Mouse (Mus musculus) hindbrain, embryonic 14.5 days (tissue): ENCODE results near the gene Cops2. TPM values are rescaled to one million over a fixed set of nuclear protein-coding genes. Genes with fewer than 3 reads are reported as not detected.

Experiments
- ATAC-seq: fragments of 200-750 bp; cut with Nextera tagmentation; 2 replicates; pipeline ENCODE4 v1.8.0; 2017; ENCODE audit warnings: moderate number of reproducible peaks, mild to moderate bottlenecking, moderate TSS enrichment, moderate library complexity; ENCODE audit not compliant: low FRiP score
- DNase-seq: peaks from one replicate; pipeline ENCODE4 v3.0.0-alpha.2; 2015; ENCODE audit warnings: low spot score
- H3K27ac ChIP-seq: fragments of 300-500 bp; sonication (generic); 2 replicates; pipeline ENCODE4 v1.5.1; 2014; ENCODE audit warnings: mild to moderate bottlenecking, moderate library complexity
- H3K27me3 ChIP-seq: fragments of 300-500 bp; sonication (generic); 2 replicates; pipeline ENCODE4 v1.6.1; 2014; ENCODE audit warnings: mild to moderate bottlenecking, low read length, mixed read lengths; ENCODE audit not compliant: control insufficient read depth, insufficient read depth
- H3K36me3 ChIP-seq: fragments of 300-500 bp; sonication (generic); replicated peaks from 2 replicates; pipeline ENCODE4 v1.6.1; 2014; ENCODE audit not compliant: control insufficient read depth, insufficient read depth
- H3K4me1 ChIP-seq: fragments of 300-500 bp; sonication (generic); replicated peaks from 2 replicates; pipeline ENCODE4 v1.6.1; 2014; ENCODE audit warnings: antibody characterized with exemption, low read length, mixed read lengths; ENCODE audit not compliant: control insufficient read depth, insufficient read depth
- H3K4me2 ChIP-seq: fragments of 300-500 bp; sonication (generic); replicated peaks from 2 replicates; pipeline ENCODE4 v1.6.1; 2014; ENCODE audit warnings: mild to moderate bottlenecking, moderate library complexity
- H3K4me3 ChIP-seq: fragments of 300-500 bp; sonication (generic); replicated peaks from 2 replicates; pipeline ENCODE4 v1.5.1; 2014; ENCODE audit warnings: mild to moderate bottlenecking, low read length
- H3K9ac ChIP-seq: fragments of 300-500 bp; sonication (generic); 2 replicates; pipeline ENCODE4 v1.6.1; 2014
- H3K9me3 ChIP-seq: fragments of 300-500 bp; sonication (generic); 2 replicates; pipeline ENCODE4 v1.6.1; 2016; ENCODE audit warnings: low read length; ENCODE audit not compliant: control insufficient read depth
- WGBS: fragments of 180-500 bp; shearing (Covaris S2); extraction: QIAGEN DNeasy Blood & Tissue Kit; methylation state at CpG from one replicate; pipeline ENCODE4 v1.1.7; 2014; 5-methylcytosine and 5-hydroxymethylcytosine counted together
- polyA plus RNA-seq: library from polyadenylated mRNA; unstranded; fragments of >200 nt; fragmentation: Nextera tagmentation; extraction: Ambion mirVana; gene quantifications from 2 replicates; pipeline ENCODE4 v1.2.1, GENCODE M21; 2014

Gene Cops2
- 69.2 and 74.0 TPM in 2 replicates for polyA plus RNA-seq

DNA sequence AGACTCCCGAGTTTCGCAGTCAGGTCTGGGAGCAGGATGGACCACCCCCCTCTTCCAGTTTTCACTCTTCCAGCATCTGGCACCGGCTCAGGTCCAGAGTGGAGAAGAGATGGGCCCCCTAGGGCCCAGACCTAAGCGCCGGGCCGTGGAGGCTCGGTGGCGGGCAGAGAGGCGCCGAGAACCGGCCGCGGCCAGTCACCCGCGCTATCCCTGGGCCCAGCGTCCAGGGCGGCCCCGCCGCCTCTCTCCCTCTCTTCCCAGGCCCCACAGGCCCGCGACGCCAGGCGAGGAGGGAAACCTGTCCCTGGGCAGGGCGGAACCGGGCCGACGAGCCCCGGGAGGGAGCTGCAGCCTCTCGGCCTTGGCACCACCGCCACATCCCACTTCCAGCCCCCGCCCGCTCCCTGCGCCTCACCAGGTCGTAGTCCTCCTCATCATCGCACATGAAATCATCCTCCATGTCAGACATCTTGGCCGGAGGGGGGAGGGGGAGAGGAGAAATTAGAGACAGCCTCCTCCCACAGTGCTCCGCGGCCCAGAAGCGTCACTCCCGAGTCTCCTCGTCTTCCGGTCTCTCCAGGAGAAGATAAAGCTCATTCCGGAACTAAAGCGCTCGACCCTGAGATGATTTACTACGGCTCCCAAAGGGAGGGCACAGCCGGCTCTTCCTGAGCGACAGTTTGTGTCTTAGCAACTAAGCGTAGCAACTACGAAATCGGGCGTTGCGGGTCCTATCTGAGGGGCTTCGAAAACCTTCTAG lies at the start of gene Cops2, which contains the start of gene Galk2:
TSS of gene Cops2 (minus strand) at position 619 of the 760 bp plus-strand sequence.
TSS of gene Galk2 (plus strand) at position 589 of the 760 bp plus-strand sequence.
- WGBS = under 1% methylated on average over 48 of the region's 54 CpGs
- peak within 1 kb of the TSS; percentile 77 for H3K27ac ChIP-seq
- ATAC-seq (peak; percentile 99), DNase-seq (peak; percentile 95)
- peaks cover 19% of the 10 kb centered on the region for H3K4me1 ChIP-seq
- H3K9me3 ChIP-seq = no peaks in the 10 kb centered on the region
- H3K27me3 ChIP-seq = no peaks in the 10 kb centered on the region
- H3K4me2 ChIP-seq = peak within 1 kb of the TSS; percentile 67
- peak within 1 kb of the TSS; percentile 70 for H3K4me3 ChIP-seq
- H3K9ac ChIP-seq = peak within 1 kb of the TSS; percentile 80
- no peaks in the 10 kb centered on the region for H3K36me3 ChIP-seq

DNA sequence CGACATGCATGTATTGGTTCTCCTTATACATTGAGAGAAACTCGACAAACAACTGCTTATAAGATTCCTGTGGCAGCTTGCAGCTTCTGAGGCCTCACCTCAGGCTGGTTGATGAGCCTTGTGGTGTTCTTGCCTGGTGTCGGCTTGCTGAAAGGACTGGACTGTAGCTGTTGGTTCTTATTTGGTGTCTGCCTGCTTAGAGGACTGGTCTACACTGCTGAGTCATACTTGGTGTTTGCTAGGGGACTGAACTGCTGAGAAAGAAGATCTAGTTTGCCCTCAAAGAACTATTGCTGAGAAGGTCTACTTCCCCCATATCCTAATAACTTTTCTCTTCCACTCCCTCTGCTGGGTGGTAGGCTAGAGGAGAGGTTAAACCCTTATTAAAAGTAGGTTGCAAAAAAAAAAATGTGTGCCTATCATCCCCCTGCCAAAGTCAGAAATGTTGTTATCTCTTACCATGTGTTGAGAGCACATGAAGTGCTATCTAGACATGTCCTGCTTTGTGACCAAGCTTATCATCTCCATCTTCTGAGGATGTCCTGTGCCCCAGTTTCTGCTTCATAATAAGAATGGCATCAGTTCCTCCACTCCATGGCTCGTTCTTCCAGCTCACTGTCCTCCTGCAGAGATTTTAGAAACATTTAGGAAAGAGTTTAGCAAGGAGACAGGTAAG lies 48.8 kb upstream of the Cops2 start:
- no peaks in the 10 kb centered on the region for H3K9me3 ChIP-seq
- ATAC-seq (no peak), DNase-seq (no peak)
- H3K27ac ChIP-seq = no peak overlapping the region
- H3K36me3 ChIP-seq = peaks cover 4% of the 10 kb centered on the region; the same call in 1 of the 2 replicates
- no peak overlapping the region for H3K4me3 ChIP-seq
- H3K27me3 ChIP-seq = no peaks in the 10 kb centered on the region
- 88% methylated on average over 4 of the region's 4 CpGs for WGBS
- no peak overlapping the region for H3K4me2 ChIP-seq
- no peak overlapping the region for H3K9ac ChIP-seq
- H3K4me1 ChIP-seq = no peaks in the 10 kb centered on the region

DNA sequence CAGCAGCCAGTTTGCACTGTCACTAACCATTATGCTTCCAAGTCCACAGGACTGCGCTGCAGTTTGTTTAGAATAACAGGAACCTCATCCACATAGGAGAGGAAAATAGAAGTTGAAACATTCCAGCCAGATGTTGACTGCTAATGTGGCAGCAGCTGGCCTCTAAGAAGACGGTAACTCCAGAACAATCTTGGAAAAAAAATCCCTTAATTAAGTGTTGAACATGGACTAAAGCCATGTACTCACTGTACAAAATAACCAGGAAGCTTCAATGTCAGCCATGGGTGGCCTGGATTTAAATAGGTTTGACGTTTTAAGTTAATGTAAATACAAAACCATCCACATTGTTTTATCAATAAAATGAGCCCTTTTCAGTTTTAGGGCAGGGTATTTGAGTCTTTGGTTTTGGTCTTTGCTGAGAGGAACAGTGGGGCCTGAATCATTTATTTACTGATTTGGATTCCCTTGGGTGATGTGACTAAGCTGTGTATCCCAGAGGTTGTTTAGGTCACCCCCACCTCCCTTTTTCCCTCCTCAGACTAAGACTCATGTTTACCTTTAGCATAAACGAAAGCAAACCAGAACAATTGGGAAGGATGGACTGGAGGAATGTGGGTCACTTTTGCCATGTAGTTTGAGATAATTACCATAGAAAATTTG lies 47.6 kb upstream of the Cops2 start:
- Histone ChIP-seq H3K4me3 (no peak overlapping the region), H3K27me3 (no peaks in the 10 kb centered on the region), H3K27ac (no peak overlapping the region), H3K9ac (no peak overlapping the region), H3K9me3 (no peaks in the 10 kb centered on the region), H3K36me3 (peaks cover 4% of the 10 kb centered on the region; the same call in 1 of the 2 replicates), H3K4me2 (no peak overlapping the region), H3K4me1 (no peaks in the 10 kb centered on the region)
- DNase-seq (no peak), ATAC-seq (no peak)
- 82% methylated on average over 4 of the region's 4 CpGs for WGBS

DNA sequence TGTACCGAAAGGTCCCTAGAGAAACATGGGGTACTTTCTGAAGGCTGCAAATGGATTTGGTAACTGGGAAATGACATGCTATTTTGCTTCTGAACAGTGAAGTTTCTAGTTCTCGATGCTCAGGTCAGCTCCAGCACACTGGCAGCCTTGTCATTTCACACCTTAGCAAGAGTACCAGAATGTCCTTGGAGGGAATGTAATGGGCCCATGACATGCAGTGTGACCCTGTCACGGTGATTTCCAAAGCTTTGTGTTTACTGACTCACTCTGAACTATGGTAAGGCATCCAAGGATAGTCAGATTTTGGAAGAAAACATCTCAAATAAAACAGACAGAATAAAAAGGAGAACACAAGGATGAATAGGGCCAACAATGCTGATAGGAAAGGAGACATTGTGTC lies 42.5 kb upstream of the Cops2 start:
- 92% methylated on average over 3 of the region's 3 CpGs for WGBS
- H3K4me1 ChIP-seq = no peaks in the 10 kb centered on the region
- H3K4me3 ChIP-seq = no peak overlapping the region
- no peak for ATAC-seq
- no peak for DNase-seq
- H3K27me3 ChIP-seq = no peaks in the 10 kb centered on the region
- H3K27ac ChIP-seq = no peak overlapping the region
- no peaks in the 10 kb centered on the region for H3K9me3 ChIP-seq
- peaks cover 4% of the 10 kb centered on the region; the same call in 1 of the 2 replicates for H3K36me3 ChIP-seq
- H3K9ac ChIP-seq = no peak overlapping the region
- H3K4me2 ChIP-seq = no peak overlapping the region

DNA sequence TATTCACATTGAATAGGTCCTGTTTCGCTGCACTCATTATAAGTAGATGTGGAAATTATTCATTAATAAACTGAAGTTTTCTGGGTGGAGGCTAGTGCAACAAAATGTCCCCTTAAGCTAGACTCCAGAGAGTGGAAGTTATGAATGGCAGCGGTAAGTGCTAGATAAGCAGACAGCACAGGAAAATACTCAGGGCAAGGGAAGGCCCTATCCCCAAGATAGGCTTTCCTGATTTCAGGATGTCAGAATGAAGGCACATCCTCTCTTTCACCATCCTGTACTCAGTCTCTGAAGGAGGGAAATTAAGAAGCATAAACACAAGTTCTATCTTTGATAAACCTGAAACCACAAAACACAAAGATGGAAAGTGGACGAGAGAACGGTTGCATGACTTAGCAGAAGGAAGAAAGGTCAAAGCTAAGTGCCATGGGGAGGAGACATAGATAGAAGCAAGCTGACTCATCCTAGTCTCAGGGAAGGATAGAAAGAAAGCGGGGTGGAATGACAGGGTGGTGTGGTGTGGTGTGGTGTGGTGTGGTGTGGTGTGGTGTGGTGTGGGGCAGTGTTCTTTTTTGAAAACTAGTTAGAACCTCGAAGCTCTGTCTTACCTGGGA lies 42.0 kb upstream of the Cops2 start:
- no peak overlapping the region for H3K4me2 ChIP-seq
- 87% methylated on average over 6 of the region's 6 CpGs for WGBS
- DNase-seq = no peak
- H3K9me3 ChIP-seq = no peaks in the 10 kb centered on the region
- no peak for ATAC-seq
- no peaks in the 10 kb centered on the region for H3K4me1 ChIP-seq
- H3K9ac ChIP-seq = no peak overlapping the region
- H3K27ac ChIP-seq = no peak overlapping the region
- H3K36me3 ChIP-seq = peaks cover 4% of the 10 kb centered on the region; the same call in 1 of the 2 replicates
- H3K4me3 ChIP-seq = no peak overlapping the region
- H3K27me3 ChIP-seq = no peaks in the 10 kb centered on the region

DNA sequence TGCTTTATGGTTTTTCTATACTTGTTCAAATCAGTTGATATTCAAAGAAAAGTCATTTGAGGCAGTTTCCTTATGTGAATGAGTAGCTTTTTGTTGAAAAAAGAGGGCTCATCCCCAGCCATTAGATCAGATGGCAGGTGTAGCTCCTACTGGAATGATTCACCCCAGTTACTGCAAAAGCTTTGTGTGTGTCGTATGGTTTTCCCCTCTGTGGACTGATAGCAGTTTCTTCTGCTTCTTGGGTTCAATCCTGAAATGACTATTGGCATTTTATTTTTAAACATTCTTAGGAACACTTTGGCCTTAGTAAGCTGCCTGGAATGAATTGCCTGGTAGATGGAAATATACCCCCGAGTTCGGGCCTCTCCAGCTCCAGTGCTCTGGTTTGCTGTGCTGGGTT lies 37.4 kb upstream of the Cops2 start:
- no peak overlapping the region for H3K27ac ChIP-seq
- H3K9ac ChIP-seq = no peak overlapping the region
- no peak overlapping the region for H3K4me3 ChIP-seq
- no peak overlapping the region for H3K4me2 ChIP-seq
- no peaks in the 10 kb centered on the region for H3K27me3 ChIP-seq
- DNase-seq = no peak
- H3K36me3 ChIP-seq = no peaks in the 10 kb centered on the region; the same call in 1 of the 2 replicates
- H3K4me1 ChIP-seq = no peaks in the 10 kb centered on the region
- no peaks in the 10 kb centered on the region for H3K9me3 ChIP-seq
- ATAC-seq = no peak
- WGBS = 87% methylated on average over 3 of the region's 3 CpGs

DNA sequence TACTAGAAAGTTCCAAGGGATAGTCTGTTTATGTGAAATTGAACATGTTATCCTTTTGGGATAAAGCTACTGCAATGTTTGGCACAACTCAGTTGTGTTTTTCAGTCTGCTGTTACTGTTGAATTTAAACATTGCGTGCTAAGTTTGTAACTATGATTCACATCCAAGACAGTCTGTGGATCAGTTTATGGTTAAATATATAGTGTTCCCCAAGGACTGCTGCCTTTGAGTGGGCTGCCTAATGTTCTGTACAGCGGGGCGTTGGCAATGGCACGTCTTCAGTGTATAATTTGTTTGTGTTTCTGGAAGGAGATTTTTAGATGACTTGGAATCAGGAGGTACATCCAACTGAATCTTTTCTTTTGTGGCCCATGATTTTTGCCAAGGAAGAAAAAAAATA lies 36.2 kb upstream of the Cops2 start:
- no peaks in the 10 kb centered on the region for H3K9me3 ChIP-seq
- H3K4me3 ChIP-seq = no peak overlapping the region
- H3K27me3 ChIP-seq = no peaks in the 10 kb centered on the region
- 81% methylated on average over 4 of the region's 4 CpGs for WGBS
- no peaks in the 10 kb centered on the region; the same call in 1 of the 2 replicates for H3K36me3 ChIP-seq
- no peak overlapping the region for H3K27ac ChIP-seq
- ATAC-seq (no peak), DNase-seq (no peak)
- H3K4me2 ChIP-seq = no peak overlapping the region
- H3K9ac ChIP-seq = no peak overlapping the region
- H3K4me1 ChIP-seq = no peaks in the 10 kb centered on the region

DNA sequence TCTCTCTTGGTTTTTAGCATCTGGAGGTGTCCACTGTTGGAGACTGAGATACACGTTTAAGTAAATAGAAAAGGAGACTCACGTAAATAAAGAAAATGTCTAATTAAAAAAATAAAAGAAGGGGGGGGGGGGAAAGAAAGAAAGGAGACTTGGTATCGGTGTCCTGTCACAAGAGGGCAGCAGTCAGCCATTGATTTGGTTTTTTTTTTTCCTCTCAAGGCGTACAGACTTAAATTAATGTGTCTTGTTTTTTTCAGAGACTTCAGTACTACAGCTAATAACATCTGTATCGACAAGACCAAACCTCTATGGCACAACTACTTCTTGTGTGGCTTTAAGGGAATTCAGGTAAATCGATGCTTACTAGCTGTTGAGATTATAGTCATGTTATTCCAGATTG lies 34.2 kb upstream of the Cops2 start:
- Histone ChIP-seq H3K4me2 (no peak overlapping the region), H3K27ac (no peak overlapping the region), H3K27me3 (no peaks in the 10 kb centered on the region), H3K4me3 (no peak overlapping the region), H3K36me3 (no peaks in the 10 kb centered on the region; the same call in 1 of the 2 replicates), H3K9ac (no peak overlapping the region), H3K4me1 (no peaks in the 10 kb centered on the region), H3K9me3 (no peaks in the 10 kb centered on the region)
- ATAC-seq = no peak
- WGBS = 44% methylated on average over 6 of the region's 6 CpGs
- DNase-seq = peak; percentile 66
